Mouse (Mus musculus) heart, embryonic 14.5 days (tissue): ENCODE data around the gene 1700017D01Rik. TPM values are rescaled to one million over a fixed set of nuclear protein-coding genes. Genes with fewer than 3 reads are reported as not detected.

Source experiments
- ATAC-seq: fragments of 200-750 bp; cut with Nextera tagmentation; 2 replicates; pipeline ENCODE4 v1.8.0; 2017; ENCODE audit warnings: low read depth, moderate TSS enrichment; ENCODE audit not compliant: insufficient number of reproducible peaks, insufficient read depth, low FRiP score
- H3K27ac ChIP-seq, 2 experiments: fragments of 200-500 bp in 1 of 2; fragments of 300-500 bp in 1 of 2; sonication (generic) in 1 of 2; replicated peaks in 1 of 2; 2 replicates each; pipeline ENCODE4 v1.5.1; 2012 to 2014; ENCODE audit warnings: low read depth in 2 of 2, low read length in 2 of 2, control low read depth in 1 of 2, mild to moderate bottlenecking in 1 of 2, mixed read lengths in 1 of 2; ENCODE audit not compliant: control insufficient read depth in 1 of 2, insufficient read depth in 1 of 2
- H3K27me3 ChIP-seq: fragments of 300-500 bp; sonication (generic); 2 replicates; pipeline ENCODE4 v1.6.1; 2014; ENCODE audit warnings: mild to moderate bottlenecking, low read length, control low read depth; ENCODE audit not compliant: control insufficient read depth, insufficient read depth
- H3K36me3 ChIP-seq: fragments of 300-500 bp; sonication (generic); 2 replicates; pipeline ENCODE4 v1.6.1; 2014; ENCODE audit warnings: mild to moderate bottlenecking, control low read depth, low read length, mixed read lengths; ENCODE audit not compliant: control insufficient read depth, insufficient read depth
- H3K4me1 ChIP-seq, 2 experiments: fragments of 200-500 bp in 1 of 2; fragments of 300-500 bp in 1 of 2; sonication (generic) in 1 of 2; 2 replicates each; pipeline ENCODE4 v1.6.1; 2012 to 2014; ENCODE audit warnings: low read length in 2 of 2, control low read depth in 1 of 2, mixed read lengths in 1 of 2; ENCODE audit not compliant: control insufficient read depth in 2 of 2, insufficient read depth in 2 of 2
- H3K4me2 ChIP-seq: fragments of 300-500 bp; sonication (generic); 2 replicates; pipeline ENCODE4 v1.6.1; 2014; ENCODE audit warnings: mild to moderate bottlenecking, low read length
- H3K4me3 ChIP-seq, 2 experiments: fragments of 200-500 bp in 1 of 2; fragments of 300-500 bp in 1 of 2; sonication (generic) in 1 of 2; 2 replicates each; pipeline ENCODE4 v1.5.1; 2012 to 2014; ENCODE audit warnings: low read length in 2 of 2, mild to moderate bottlenecking in 2 of 2, control low read depth in 1 of 2, low read depth in 1 of 2, moderate library complexity in 1 of 2; ENCODE audit not compliant: control insufficient read depth in 1 of 2, insufficient read depth in 1 of 2
- H3K9ac ChIP-seq: fragments of 300-500 bp; sonication (generic); 2 replicates; pipeline ENCODE4 v1.6.1; 2014; ENCODE audit warnings: mild to moderate bottlenecking, low read length
- H3K9me3 ChIP-seq: fragments of 300-500 bp; sonication (generic); 2 replicates; pipeline ENCODE4 v1.6.1; 2016; ENCODE audit warnings: low read length, control low read depth; ENCODE audit not compliant: control insufficient read depth
- WGBS: fragments of 180-500 bp; shearing (Covaris S2); extraction: QIAGEN DNeasy Blood & Tissue Kit; methylation state at CpG from one replicate; pipeline ENCODE4 v1.1.7; 2014; 5-methylcytosine and 5-hydroxymethylcytosine counted together
- polyA plus RNA-seq: library from polyadenylated mRNA; unstranded; fragments of >200 nt; fragmentation: Nextera tagmentation; extraction: Ambion mirVana; gene quantifications from 2 replicates; pipeline ENCODE4 v1.2.1, GENCODE M21; 2014

Gene 1700017D01Rik
- polyA plus RNA-seq, 1 experiment from 2014 or later: not detected

DNA sequence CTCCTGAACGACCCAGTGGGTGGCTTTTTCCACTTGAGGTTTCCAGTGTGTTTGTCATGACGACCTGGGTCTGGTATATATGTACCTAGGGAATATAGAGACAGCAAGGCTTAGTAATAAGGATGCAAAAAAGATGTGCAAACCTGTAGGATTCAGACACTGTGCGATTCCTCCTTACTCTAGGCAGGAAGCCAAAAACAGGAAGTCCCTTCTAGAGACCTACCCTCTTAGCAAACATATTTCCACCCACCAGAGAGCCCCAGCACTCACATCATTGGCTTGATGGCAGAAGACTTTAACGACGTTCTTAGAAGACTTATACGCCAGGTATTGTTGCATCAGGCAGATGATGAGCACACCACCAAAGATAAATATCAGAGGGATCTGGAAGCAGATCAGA, 82.7 kb downstream of the 1700017D01Rik start:
- no peak overlapping the region for H3K27ac ChIP-seq

More for the DNA sequence above, 82.7 kb downstream of the 1700017D01Rik start:
- no peak overlapping the region for H3K9ac ChIP-seq
- no peak overlapping the region for H3K4me3 ChIP-seq
- H3K27me3 ChIP-seq: no peaks in the 10 kb centered on the region
- no peaks in the 10 kb centered on the region for H3K9me3 ChIP-seq
- H3K4me2 ChIP-seq: no peak overlapping the region
- 66% methylated on average over 6 of the region's 6 CpGs for WGBS
- H3K4me1 ChIP-seq: no peaks in the 10 kb centered on the region
- no peaks in the 10 kb centered on the region for H3K36me3 ChIP-seq
- no peak for ATAC-seq

Other genes with a start within 250 kb of the 1700017D01Rik start
- 92.4 and 94.5 TPM in 2 replicates for gene Tmem109, start 248.9 kb downstream of the 1700017D01Rik start, polyA plus RNA-seq
- 32.0 and 35.3 TPM in 2 replicates for gene Prpf19, start 235.6 kb downstream of the 1700017D01Rik start, polyA plus RNA-seq
- gene Zp1, start 210.2 kb downstream of the 1700017D01Rik start, polyA plus RNA-seq: not detected in 2 replicates
- gene Ptgdr2, start 193.7 kb downstream of the 1700017D01Rik start, polyA plus RNA-seq: 0.07 and 0.22 TPM in 2 replicates
- gene Ccdc86, start 181.6 kb downstream of the 1700017D01Rik start, polyA plus RNA-seq: 12.9 and 14.7 TPM in 2 replicates
- gene Ms4a10, start 156.2 kb downstream of the 1700017D01Rik start, polyA plus RNA-seq: not detected in 2 replicates
- 0.15 TPM in 1 of 2 replicates, not detected in the other for gene Ms4a15, start 137.6 kb downstream of the 1700017D01Rik start, polyA plus RNA-seq
- gene Ms4a18, start 112.8 kb downstream of the 1700017D01Rik start, polyA plus RNA-seq: not detected in 2 replicates
- gene Ms4a8a, start 49.8 kb downstream of the 1700017D01Rik start, polyA plus RNA-seq: not detected in 2 replicates
- gene 1700025F22Rik, start 34.4 kb upstream of the 1700017D01Rik start, polyA plus RNA-seq: not detected in 2 replicates
- not detected in 2 replicates for gene Ms4a13, start 65.9 kb upstream of the 1700017D01Rik start, polyA plus RNA-seq
- gene Ms4a12, start 101.6 kb upstream of the 1700017D01Rik start, polyA plus RNA-seq: not detected in 2 replicates
- gene Ms4a1, start 135.4 kb upstream of the 1700017D01Rik start, polyA plus RNA-seq: not detected in 2 replicates
- not detected in 2 replicates for gene Ms4a5, start 153.0 kb upstream of the 1700017D01Rik start, polyA plus RNA-seq
- gene Ms4a14, start 183.6 kb upstream of the 1700017D01Rik start, polyA plus RNA-seq: 0.12 TPM in 1 of 2 replicates, not detected in the other
- gene Ms4a7, start 205.3 kb upstream of the 1700017D01Rik start, polyA plus RNA-seq: 4.6 and 4.8 TPM in 2 replicates
- gene Ms4a4a, start 244.6 kb upstream of the 1700017D01Rik start, polyA plus RNA-seq: 3.3 and 3.7 TPM in 2 replicates